Mouse (Mus musculus): ENCODE results near the gene G430095P16Rik. TPM values are rescaled to one million over a fixed set of nuclear protein-coding genes. Genes with fewer than 3 reads are reported as not detected.

G430095P16Rik gene
- 11.7 TPM for total RNA-seq (2023)

DNA sequence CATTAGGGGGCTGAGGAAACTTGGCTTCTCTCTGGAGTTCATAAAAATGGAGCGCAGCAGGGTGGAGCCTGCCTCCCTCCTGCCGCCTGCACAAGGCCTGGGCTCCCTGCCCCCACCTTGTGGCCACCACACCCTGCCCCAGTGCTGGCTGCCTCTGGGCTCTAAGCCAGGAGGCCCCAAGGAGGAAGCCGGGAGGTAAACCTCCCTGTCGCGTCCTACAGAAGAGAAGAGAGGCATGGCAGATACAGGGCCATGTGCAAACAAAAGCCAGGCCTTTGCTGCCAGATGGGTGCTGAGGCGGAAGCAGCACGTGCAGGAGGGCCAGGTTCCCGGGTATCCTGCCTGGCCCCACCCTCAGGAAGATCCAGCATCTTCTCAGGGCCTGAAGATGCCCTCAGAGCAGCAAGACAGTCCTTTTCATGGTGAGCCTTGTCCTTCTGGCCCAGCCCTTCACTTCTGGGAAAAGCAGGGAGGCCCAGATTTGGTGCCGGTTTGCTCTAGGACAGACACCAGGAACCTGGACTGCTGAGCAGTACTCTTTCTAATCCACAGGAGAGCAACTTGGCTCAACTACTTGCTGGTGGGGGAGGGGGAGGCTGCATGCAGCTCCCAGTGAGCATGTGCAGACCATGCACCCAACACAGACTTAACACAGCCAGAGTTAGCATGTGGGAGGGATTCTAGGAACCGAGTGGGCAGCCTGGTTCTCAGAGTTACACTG, at the start of gene G430095P16Rik:
Gene G430095P16Rik (plus strand): TSS at position 158 of the 721 bp plus-strand sequence.

DNA sequence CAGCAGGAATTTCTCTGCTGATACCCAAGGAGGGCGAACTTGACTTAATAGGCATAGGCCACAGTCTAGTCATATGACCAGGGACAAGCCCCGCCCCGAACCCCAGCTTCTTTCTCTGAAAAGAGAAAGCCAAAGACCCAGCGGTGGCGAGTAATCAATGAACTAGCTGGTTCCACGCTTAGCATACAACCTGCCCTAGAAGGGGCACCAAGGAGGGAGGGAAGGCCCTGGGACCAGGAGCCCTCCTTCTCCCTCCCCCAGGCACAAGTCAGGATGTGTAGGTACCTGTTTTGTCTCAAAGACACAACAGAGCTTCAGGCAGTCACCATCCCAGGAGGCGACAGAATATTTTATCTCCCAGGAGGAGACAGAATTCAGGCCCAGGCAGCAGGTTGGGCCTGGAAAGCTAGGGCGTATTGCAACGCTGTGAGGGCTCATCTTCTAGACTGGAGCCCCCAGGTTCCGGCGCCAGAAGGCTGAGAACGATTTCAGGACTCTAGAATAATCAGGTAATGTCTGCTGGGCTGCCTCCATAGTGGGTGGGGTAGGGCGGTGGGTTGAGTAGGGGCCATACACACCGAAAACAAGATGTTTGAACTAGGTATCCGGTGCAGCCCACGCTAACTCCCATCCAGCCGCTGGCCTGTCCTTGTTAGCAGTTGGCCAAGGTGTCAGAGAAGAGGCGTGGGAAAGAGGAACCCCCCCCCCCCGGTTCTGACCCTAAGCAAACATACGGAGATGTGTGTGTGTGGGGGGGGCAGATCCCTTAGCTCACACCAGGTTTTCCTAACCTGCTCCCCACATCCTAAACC, 36.4 kb upstream of the G430095P16Rik start, which contains the start of gene Trmt1:
Gene Trmt1 (plus strand): TSS at position 117 of the 812 bp plus-strand sequence.

DNA sequence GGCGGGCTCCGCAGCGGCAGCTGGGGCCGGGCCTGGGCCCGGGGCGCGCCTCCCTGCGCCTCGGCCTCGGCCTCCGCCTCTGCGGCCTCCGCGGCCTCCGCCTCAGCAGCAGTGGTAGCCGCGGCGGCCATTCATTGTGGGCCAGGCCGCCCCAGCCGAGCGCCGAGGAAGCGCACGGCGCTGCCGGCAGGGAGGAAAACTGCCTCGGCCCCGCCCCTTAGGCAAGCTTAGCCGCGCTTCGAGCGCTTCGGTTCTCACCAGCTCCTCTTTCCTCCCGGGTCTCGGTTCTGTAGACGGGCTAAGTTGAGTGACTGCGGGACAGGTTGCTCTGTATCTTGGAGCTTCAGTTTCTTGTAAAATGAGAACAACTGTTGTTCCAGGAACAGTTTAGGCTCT, 35.1 kb upstream of the G430095P16Rik start, which contains the start of gene Nacc1:
Gene Nacc1 (minus strand): TSS at position 158 of the 396 bp plus-strand sequence.

DNA sequence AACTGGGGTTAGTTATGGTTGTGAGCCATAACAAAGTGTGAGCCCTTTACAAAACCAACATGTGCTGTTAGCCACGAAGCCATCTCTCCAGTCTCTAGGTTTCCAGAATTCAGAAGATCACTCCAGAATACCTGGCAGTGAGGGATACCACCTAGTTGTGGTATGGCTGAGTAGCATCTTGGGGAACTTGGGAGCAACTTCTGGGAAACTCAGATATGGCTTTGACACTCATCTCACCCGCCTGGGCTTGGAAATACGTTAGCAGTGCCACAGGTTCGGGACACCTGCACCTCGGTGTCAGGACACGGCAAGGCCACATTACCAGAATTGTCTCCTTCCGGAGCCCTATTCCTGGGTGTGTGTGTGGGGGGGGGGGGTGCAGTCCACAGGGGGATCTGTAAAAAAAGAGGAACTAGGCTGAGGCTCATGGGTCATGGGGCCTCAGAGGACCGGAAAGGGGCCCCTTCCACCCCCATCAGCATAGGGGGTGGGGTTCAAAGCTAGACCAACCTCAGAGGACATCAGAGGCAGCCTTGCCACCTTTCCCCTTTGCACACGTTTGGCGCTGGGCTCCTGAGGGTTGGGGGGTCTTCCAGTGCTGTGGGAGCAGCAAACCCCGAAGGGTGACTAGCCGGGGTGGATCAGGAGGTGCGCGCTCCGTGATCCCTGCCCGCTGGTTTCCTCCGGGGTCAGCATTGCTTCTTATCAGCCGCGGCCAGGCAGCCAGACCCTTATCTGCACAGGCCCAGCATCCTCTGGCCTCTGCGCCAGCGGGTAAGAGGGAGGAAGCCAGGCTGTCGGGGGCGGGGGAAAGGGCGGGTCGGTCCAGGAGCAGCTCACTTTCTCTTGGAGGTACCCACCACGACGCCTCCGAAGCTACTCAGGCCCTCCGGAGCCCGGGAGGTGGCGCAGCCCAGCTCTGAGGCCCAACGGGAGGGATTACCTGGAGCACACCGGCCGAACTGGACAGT, 21.6 kb upstream of the G430095P16Rik start, which contains the start of gene Lyl1:
Gene Lyl1 (plus strand): TSS at position 517 of the 971 bp plus-strand sequence.

Other genes starting within 250 kb of the G430095P16Rik start
- gene Ier2, start 60.2 kb upstream of the G430095P16Rik start, total RNA-seq (2023) = 197 TPM
- 184 TPM for gene Trmt1, start 36.7 kb upstream of the G430095P16Rik start, total RNA-seq (2023)
- 41.1 TPM for gene Nacc1, start 35.1 kb upstream of the G430095P16Rik start, total RNA-seq (2023)
- 9.1 TPM for gene Lyl1, start 21.6 kb upstream of the G430095P16Rik start, total RNA-seq (2023)
- gene Nfix, start 77.3 kb downstream of the G430095P16Rik start, total RNA-seq (2023) = 18.7 TPM
- gene Dand5, start 99.8 kb downstream of the G430095P16Rik start, total RNA-seq (2023) = 4.9 TPM
- 13.2 TPM for gene Gadd45gip1, start 108.5 kb downstream of the G430095P16Rik start, total RNA-seq (2023)
- gene Rad23a, start 117.7 kb downstream of the G430095P16Rik start, total RNA-seq (2023) = 70.4 TPM
- 445 TPM for gene Calr, start 123.9 kb downstream of the G430095P16Rik start, total RNA-seq (2023)
- 68.4 TPM for gene Farsa, start 134.0 kb downstream of the G430095P16Rik start, total RNA-seq (2023)
- gene Syce2, start 149.1 kb downstream of the G430095P16Rik start, total RNA-seq (2023) = 4.2 TPM
- 21.0 TPM for gene Gcdh, start 170.9 kb downstream of the G430095P16Rik start, total RNA-seq (2023)
- 0.62 TPM for gene Klf1, start 178.9 kb downstream of the G430095P16Rik start, total RNA-seq (2023)
- 8.8 TPM for gene Dnase2a, start 185.6 kb downstream of the G430095P16Rik start, total RNA-seq (2023)
- 0.15 TPM for gene Mast1, start 214.4 kb downstream of the G430095P16Rik start, total RNA-seq (2023)
- gene Rtbdn, start 224.0 kb downstream of the G430095P16Rik start, total RNA-seq (2023) = not detected
- gene Gm49661, start 246.4 kb downstream of the G430095P16Rik start, total RNA-seq (2023) = not detected
- gene Prdx2, start 246.6 kb downstream of the G430095P16Rik start, total RNA-seq (2023) = 57.7 TPM
- gene Rnaseh2a, start 246.8 kb downstream of the G430095P16Rik start, total RNA-seq (2023) = 28.2 TPM

Measured in CD4-positive naive resting alpha-beta T cell, adult 76 days (primary cell).